Comparison of ENCODE assay signal across 9 mouse cellular contexts in genomic region chr12:24952147-24952546, GRCm38 (mm10). TPM values are rescaled to one million over a fixed set of nuclear protein-coding genes. Genes with fewer than 3 reads are reported as not detected.
A peak's percentile ranks its signal among the peaks of the same experiment; 100 is the strongest.
DNase-seq lines count a peak whose midpoint lies in the region; ATAC-seq lines count a peak whose summit lies in the region.
"Had no signal": no experiment of that assay in that cellular context is flagged by ENCODE, and none has a peak within 500 bp of the region (broad histone marks: within the 10 kb centered on the region; RNA-seq: fewer than 3 reads in every experiment).

No protein-coding gene starts in this region.

- H3K27me3 ChIP-seq in heart, embryonic 10.5 days (ENCODE audit: insufficient read depth, poor library complexity, severe bottlenecking) = no peaks in the 10 kb centered on the region
- H3K27me3 ChIP-seq in embryonic facial prominence, embryonic 14.5 days (replicated peaks; ENCODE audit: control insufficient read depth, insufficient read depth, low read length) = no peaks in the 10 kb centered on the region
- H3K27me3 ChIP-seq in limb, embryonic 12.5 days = no peaks in the 10 kb centered on the region
- no peaks in the 10 kb centered on the region for H3K27me3 ChIP-seq in midbrain, embryonic 13.5 days

- H3K4me1 ChIP-seq in heart, embryonic 10.5 days = no peaks in the 10 kb centered on the region
- H3K4me1 ChIP-seq in embryonic facial prominence, embryonic 14.5 days (ENCODE audit: control insufficient read depth, insufficient read depth, low read length) = no peaks in the 10 kb centered on the region
- H3K4me1 ChIP-seq in limb, embryonic 12.5 days (replicated peaks) = 0 out of 2 replicates have a peak, but pooled peaks cover 4% of the 10 kb centered on the region
- no peaks in the 10 kb centered on the region for H3K4me1 ChIP-seq in midbrain, embryonic 13.5 days (replicated peaks)

- ATAC-seq in embryonic facial prominence, embryonic 14.5 days (ENCODE audit: low read depth) = no peak
- peak; percentile 32; the same call in 1 of the 2 replicates for ATAC-seq in limb, embryonic 12.5 days (ENCODE audit: insufficient number of reproducible peaks, insufficient read depth, low FRiP score, low TSS enrichment, low read depth)
- peak; percentile 53 for ATAC-seq in midbrain, embryonic 13.5 days

- 58% methylated on average over 6 of the region's 6 CpGs for WGBS in heart, embryonic 10.5 days
- WGBS in embryonic facial prominence, embryonic 14.5 days = 48% methylated on average over 6 of the region's 6 CpGs
- WGBS in limb, embryonic 12.5 days = 40% methylated on average over 6 of the region's 6 CpGs
- 55% methylated on average over 6 of the region's 6 CpGs for WGBS in midbrain, embryonic 13.5 days

- H3K4me3 ChIP-seq in heart, embryonic 10.5 days = no peak overlapping the region
- no peak overlapping the region for H3K4me3 ChIP-seq in embryonic facial prominence, embryonic 14.5 days (ENCODE audit: low read depth, low read length)
- H3K4me3 ChIP-seq in limb, embryonic 12.5 days (replicated peaks) = no peak overlapping the region
- no peak overlapping the region for H3K4me3 ChIP-seq in midbrain, embryonic 13.5 days (replicated peaks)

- H3K9me3 ChIP-seq in heart, embryonic 10.5 days = no peaks in the 10 kb centered on the region
- no peaks in the 10 kb centered on the region for H3K9me3 ChIP-seq in embryonic facial prominence, embryonic 14.5 days (ENCODE audit: control insufficient read depth, low read length)
- H3K9me3 ChIP-seq in limb, embryonic 12.5 days = peaks cover 5% of the 10 kb centered on the region
- H3K9me3 ChIP-seq in midbrain, embryonic 13.5 days = no peaks in the 10 kb centered on the region

- no peak overlapping the region for H3K4me2 ChIP-seq in embryonic facial prominence, embryonic 14.5 days (ENCODE audit: low read depth, low read length)
- no peak overlapping the region for H3K4me2 ChIP-seq in limb, embryonic 12.5 days
- no peak overlapping the region for H3K4me2 ChIP-seq in midbrain, embryonic 13.5 days (replicated peaks)

- H3K27ac ChIP-seq in heart, embryonic 10.5 days = no peak overlapping the region
- no peak overlapping the region for H3K27ac ChIP-seq in embryonic facial prominence, embryonic 14.5 days (replicated peaks; ENCODE audit: low read depth, low read length)
- no peak overlapping the region for H3K27ac ChIP-seq in limb, embryonic 12.5 days
- no peak overlapping the region for H3K27ac ChIP-seq in midbrain, embryonic 13.5 days
- H3K27ac ChIP-seq: macrophage had no signal

- DNase-seq in heart, postnatal 10 days = peak; percentile 67 to 81
- DNase-seq in heart, embryonic 10.5 days (ENCODE audit: low spot score) = no peak
- peak; percentile 54 for DNase-seq in adrenal gland, postnatal 25 days
- peak; percentile 56 for DNase-seq in embryonic facial prominence, embryonic 14.5 days (ENCODE audit: low spot score)
- peak; percentile 39 for DNase-seq in hindlimb bud, embryonic 11.5 days (ENCODE audit: extremely low spot score, low read depth, low spot score)
- peak; percentile 18 to 44 for DNase-seq in spleen, postnatal 14 days (ENCODE audit: low spot score in 2 of 2)

- peaks cover 44% of the 10 kb centered on the region for H3K36me3 ChIP-seq in heart, embryonic 10.5 days
- H3K36me3 ChIP-seq in embryonic facial prominence, embryonic 14.5 days (ENCODE audit: control insufficient read depth, insufficient read depth, low read length) = peaks cover 47% of the 10 kb centered on the region
- H3K36me3 ChIP-seq in limb, embryonic 12.5 days = peaks cover 82% of the 10 kb centered on the region
- peaks cover 68% of the 10 kb centered on the region for H3K36me3 ChIP-seq in midbrain, embryonic 13.5 days

- intact Hi-C loops in heart, postnatal 10 days (cut with DNase I) = no loop called here

- H3K9ac ChIP-seq in embryonic facial prominence, embryonic 14.5 days (ENCODE audit: low read depth, low read length) = no peak overlapping the region
- H3K9ac ChIP-seq in limb, embryonic 12.5 days (replicated peaks) = no peak overlapping the region
- H3K9ac ChIP-seq in midbrain, embryonic 13.5 days (replicated peaks) = no peak overlapping the region

RNA-seq across cellular contexts. Expression of gene Kidins220, which starts 22.6 kb away (rescaled TPM):
- total RNA-seq in heart, postnatal 10 days (2021) = 100 to 1,000 TPM; 106 to 116 TPM
- 31.7 and 33.0 TPM in 2 replicates for polyA plus RNA-seq in heart, embryonic 10.5 days (2016; fragmentation: Nextera tagmentation; extraction: Ambion mirVana)
- 84.4 and 114 TPM in 2 replicates for total RNA-seq in adrenal gland, postnatal 25 days (2021)
- 38.4 and 42.1 TPM in 2 replicates for polyA plus RNA-seq in embryonic facial prominence, embryonic 14.5 days (2014; fragmentation: Nextera tagmentation; extraction: Ambion mirVana)
- 19.6 and 21.2 TPM in 2 replicates for polyA plus RNA-seq in limb, embryonic 12.5 days (2016; fragmentation: Nextera tagmentation; extraction: Ambion mirVana)
- 130 and 134 TPM in 2 replicates for polyA plus RNA-seq in midbrain, embryonic 13.5 days (2015; fragmentation: Nextera tagmentation; extraction: Ambion mirVana)
